Mouse (Mus musculus) spleen, adult 2 months (tissue): ENCODE data around the gene Ube2e1. TPM values are rescaled to one million over a fixed set of nuclear protein-coding genes. Genes with fewer than 3 reads are reported as not detected.

Source experiments
- DNase-seq, 2 experiments: peaks; one replicate each; pipeline versions ENCODE4 v3.0.0 to v3.0.0-alpha.2; 2012 to 2021; ENCODE audit warnings: low spot score in 2 of 2, low read depth in 1 of 2
- H3K27ac ChIP-seq: fragments of 200-500 bp; 2 replicates; pipeline ENCODE4 v1.5.1; 2012; ENCODE audit warnings: low read length, inconsistent platforms; ENCODE audit not compliant: insufficient read depth
- H3K27me3 ChIP-seq: fragments of 200-500 bp; 2 replicates; pipeline ENCODE4 v1.6.1; 2012; ENCODE audit warnings: mild to moderate bottlenecking, moderate library complexity, low read length, inconsistent platforms; ENCODE audit not compliant: control insufficient read depth, insufficient read depth
- H3K36me3 ChIP-seq: fragments of 200-500 bp; 2 replicates; pipeline ENCODE4 v1.6.1; 2012; ENCODE audit warnings: mild to moderate bottlenecking, low read length, inconsistent platforms; ENCODE audit not compliant: control insufficient read depth, insufficient read depth
- H3K4me1 ChIP-seq: fragments of 200-500 bp; 2 replicates; pipeline ENCODE4 v1.6.1; 2011; ENCODE audit warnings: inconsistent platforms; ENCODE audit not compliant: control insufficient read depth, insufficient read depth, insufficient read length
- H3K4me3 ChIP-seq: fragments of 200-500 bp; 2 replicates; pipeline ENCODE4 v1.5.1; 2011; ENCODE audit warnings: mild to moderate bottlenecking, inconsistent platforms; ENCODE audit not compliant: insufficient read depth, insufficient read length; ENCODE audit errors: extremely low read depth
- CTCF ChIP-seq: fragments of 200-500 bp; IDR thresholded peaks from 2 replicates; pipeline ENCODE4 v1.5.1; 2011; ENCODE audit warnings: mild to moderate bottlenecking, inconsistent platforms; ENCODE audit not compliant: insufficient read depth, insufficient read length, insufficient replicate concordance; ENCODE audit errors: extremely low read depth
- POLR2A ChIP-seq: fragments of 200-500 bp; IDR thresholded peaks from 2 replicates; pipeline ENCODE4 v1.6.1; 2011; ENCODE audit warnings: low read depth, low read length, inconsistent platforms
- WGBS: fragments of 180-500 bp; shearing (Covaris S2); methylation state at CpG from one replicate; pipeline ENCODE4 v1.1.7; 2018; 5-methylcytosine and 5-hydroxymethylcytosine counted together
- polyA plus RNA-seq: library from polyadenylated mRNA; depleted of rRNA; stranded (reverse); fragments of >200 nt; gene quantifications from 2 replicates; pipeline ENCODE4 v1.2.3, GENCODE M21; 2012

Gene Ube2e1
- polyA plus RNA-seq, 1 experiment = 12.7 TPM

DNA sequence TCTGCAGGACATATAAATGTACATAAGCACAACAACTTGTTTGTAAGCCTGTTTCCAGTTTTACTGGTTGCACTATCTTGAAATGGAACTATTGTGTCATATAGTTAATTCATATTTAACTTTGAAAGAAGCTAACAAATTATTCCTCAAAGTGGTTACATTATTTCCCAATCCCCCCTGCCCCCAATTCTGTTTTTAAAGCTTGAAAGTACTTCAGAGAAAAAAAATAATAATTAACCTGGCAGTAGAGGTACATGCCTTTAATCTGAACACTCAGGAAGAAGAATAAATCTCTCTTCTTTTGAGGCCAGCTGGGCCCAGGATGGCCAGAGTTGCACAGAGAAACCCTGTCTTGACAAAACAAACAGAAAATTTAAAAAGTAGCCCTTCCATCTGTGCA is 37.4 kb upstream of the Ube2e1 start:
- Histone ChIP-seq H3K4me3 (no peak overlapping the region), H3K4me1 (no peaks in the 10 kb centered on the region), H3K27ac (no peak overlapping the region), H3K36me3 (no peaks in the 10 kb centered on the region), H3K27me3 (no peaks in the 10 kb centered on the region)
- DNase-seq = no peak
- TF ChIP-seq CTCF (no peak), POLR2A (no peak)

DNA sequence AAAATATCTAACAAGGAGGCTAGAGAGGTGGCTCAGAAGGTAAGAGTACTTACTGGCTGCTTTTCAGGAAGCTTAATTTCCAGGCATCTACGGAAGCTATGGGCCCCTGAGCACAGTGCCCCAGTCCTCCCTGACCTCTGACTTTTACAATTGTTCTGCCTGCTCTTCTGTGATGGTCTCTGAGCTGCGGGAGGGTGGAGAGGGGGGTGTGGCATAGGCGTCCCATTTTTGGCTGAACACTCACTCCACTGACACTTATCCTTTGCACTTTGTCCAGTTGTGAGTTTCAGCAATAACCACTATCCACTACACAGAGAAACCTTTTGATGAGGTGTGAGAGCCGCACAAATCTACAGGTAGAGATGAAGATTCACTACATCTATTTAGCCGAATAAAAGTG is 35.4 kb upstream of the Ube2e1 start:
- H3K4me1 ChIP-seq = no peaks in the 10 kb centered on the region
- no peak overlapping the region for H3K27ac ChIP-seq
- no peak overlapping the region for H3K4me3 ChIP-seq
- H3K27me3 ChIP-seq = no peaks in the 10 kb centered on the region
- TF ChIP-seq CTCF (no peak), POLR2A (no peak)
- no peak for DNase-seq
- H3K36me3 ChIP-seq = no peaks in the 10 kb centered on the region
- 67% methylated on average over 5 of the region's 5 CpGs for WGBS

DNA sequence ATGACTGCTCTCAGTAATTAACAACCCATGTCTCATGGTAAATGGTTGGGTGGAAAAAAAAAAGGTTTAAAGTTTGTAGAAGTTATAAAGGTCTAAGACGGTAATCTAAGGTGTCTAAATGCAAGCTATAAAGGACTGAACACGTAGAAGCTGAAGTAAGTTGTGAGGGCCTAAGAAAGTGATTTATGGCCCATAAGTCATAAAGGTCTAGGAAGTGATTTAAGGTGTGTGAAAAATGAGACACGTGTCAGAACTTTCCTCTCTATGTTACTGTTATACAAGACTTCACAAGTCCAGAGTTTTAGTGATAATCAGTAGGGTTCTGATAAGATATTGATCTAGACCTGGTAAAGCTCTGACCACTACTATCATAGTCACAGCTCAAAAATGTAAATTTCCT is 32.7 kb upstream of the Ube2e1 start:
- Histone ChIP-seq H3K27me3 (no peaks in the 10 kb centered on the region), H3K4me3 (no peak overlapping the region), H3K27ac (no peak overlapping the region), H3K4me1 (no peaks in the 10 kb centered on the region), H3K36me3 (no peaks in the 10 kb centered on the region)
- 45% methylated on average over 3 of the region's 3 CpGs for WGBS
- TF ChIP-seq CTCF (no peak), POLR2A (no peak)
- DNase-seq = no peak

DNA sequence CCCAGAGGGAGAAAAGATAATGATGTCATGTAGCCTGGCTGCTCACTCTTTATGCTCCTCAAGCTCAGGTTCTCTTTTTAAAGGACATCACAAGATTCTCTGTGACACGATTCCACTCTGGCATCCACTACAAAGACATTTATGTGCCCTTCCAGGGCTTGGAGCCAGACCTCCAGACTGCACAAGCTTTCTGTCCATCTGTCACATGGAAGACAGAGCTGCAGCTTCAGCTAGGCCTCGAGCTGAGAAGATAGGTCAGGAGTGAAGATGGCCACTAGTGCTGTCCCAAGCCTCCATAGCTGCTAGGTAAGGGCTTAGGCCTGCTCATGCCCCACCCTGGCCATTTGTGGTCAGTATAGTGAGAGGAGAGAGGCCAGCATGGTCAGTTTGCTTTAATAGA is 24.8 kb upstream of the Ube2e1 start:
- no peaks in the 10 kb centered on the region for H3K4me1 ChIP-seq
- 71% methylated on average over 2 of the region's 2 CpGs for WGBS
- no peak for DNase-seq
- H3K27ac ChIP-seq = no peak overlapping the region
- no peak overlapping the region for H3K4me3 ChIP-seq
- TF ChIP-seq POLR2A (no peak), CTCF (no peak)
- no peaks in the 10 kb centered on the region for H3K27me3 ChIP-seq
- no peaks in the 10 kb centered on the region for H3K36me3 ChIP-seq

DNA sequence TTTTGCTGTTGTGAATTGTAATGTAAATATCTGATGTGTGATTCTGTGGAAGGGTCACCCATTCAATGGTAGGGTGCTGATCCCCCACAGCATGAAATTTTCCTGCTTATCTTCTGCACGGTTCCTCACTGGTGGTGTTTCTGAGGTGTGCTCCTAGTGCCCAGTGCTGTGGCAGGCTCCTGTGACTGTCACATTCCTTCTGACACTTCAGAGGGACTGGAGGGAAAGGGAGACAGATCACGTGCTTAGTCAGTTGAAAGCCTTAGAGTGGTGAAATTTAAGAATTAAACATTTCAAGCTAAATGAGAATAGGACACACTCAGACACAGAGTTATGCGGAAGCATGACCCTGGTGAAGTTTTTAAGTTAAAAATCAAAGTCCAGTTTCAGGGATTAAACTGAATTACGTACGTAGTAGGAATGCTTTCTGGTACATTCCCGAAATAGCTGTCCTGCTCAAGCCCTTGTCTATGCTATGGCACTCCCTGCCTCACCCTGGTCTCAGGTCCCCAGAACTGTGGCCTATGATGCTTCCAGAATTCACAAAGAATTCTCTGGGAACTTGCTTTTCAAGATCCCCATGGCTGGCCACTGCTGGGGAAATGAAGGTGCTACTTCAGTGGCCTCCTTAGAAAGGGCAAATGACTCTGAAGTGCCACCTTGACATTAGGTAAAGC is 24.0 kb upstream of the Ube2e1 start:
- no peak for DNase-seq
- Histone ChIP-seq H3K4me3 (no peak overlapping the region), H3K27ac (no peak overlapping the region), H3K4me1 (no peaks in the 10 kb centered on the region), H3K36me3 (no peaks in the 10 kb centered on the region), H3K27me3 (no peaks in the 10 kb centered on the region)
- 86% methylated on average over 6 of the region's 6 CpGs for WGBS
- TF ChIP-seq CTCF (no peak), POLR2A (no peak)

DNA sequence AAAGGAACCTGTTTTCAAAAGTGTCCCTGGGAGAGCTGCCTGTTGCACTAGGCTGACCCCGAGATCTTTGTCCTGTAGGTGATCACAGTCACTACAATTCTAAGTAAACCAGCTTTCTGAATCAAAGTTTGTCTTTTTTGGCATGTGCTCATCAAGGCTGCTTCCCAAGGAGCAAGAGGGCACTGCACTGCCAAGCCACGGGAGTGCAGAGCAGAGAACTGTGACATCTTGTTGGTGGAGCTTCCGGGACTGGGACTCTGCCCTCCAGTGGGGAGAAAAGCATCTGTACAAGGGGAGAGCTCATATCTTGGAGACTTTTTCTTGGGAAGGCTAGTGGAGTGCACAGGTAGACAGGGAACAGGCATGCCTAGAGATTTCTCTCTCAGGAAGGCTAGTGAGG is 21.9 kb upstream of the Ube2e1 start:
- 77% methylated on average over 3 of the region's 3 CpGs for WGBS
- TF ChIP-seq POLR2A (no peak), CTCF (no peak)
- DNase-seq = no peak

DNA sequence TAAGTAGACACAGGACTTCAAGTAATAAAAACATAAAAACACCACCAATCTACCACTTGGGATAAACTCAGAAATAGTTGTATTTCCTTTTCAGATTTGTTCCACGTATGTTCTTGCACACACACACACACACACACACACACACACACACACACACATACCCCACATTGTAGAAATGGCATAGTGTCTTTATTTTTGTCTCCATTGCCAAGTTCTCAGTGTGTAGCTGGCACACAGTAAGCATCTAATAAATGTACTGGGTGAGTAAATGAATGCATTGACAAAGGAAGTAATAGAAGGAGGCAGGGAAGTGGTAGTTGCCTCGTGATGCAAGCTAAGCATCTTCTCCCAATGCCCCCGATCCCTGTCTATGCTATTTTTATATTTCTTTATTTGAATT is 21.3 kb upstream of the Ube2e1 start:
- Histone ChIP-seq H3K27me3 (no peaks in the 10 kb centered on the region), H3K4me3 (no peak overlapping the region), H3K36me3 (no peaks in the 10 kb centered on the region), H3K4me1 (no peaks in the 10 kb centered on the region), H3K27ac (no peak overlapping the region)
- 72% methylated on average over 3 of the region's 3 CpGs for WGBS
- TF ChIP-seq POLR2A = no peak
- TF ChIP-seq CTCF = no peak
- DNase-seq = no peak

More for the DNA sequence above, 21.9 kb upstream of the Ube2e1 start:
- Histone ChIP-seq H3K36me3 (no peaks in the 10 kb centered on the region), H3K4me1 (no peaks in the 10 kb centered on the region), H3K4me3 (no peak overlapping the region), H3K27me3 (no peaks in the 10 kb centered on the region), H3K27ac (no peak overlapping the region)
